Mouse (Mus musculus) kidney, embryonic 15.5 days (tissue): ENCODE measurements around the gene Srrd. TPM values are rescaled to one million over a fixed set of nuclear protein-coding genes. Genes with fewer than 3 reads are reported as not detected.
"Not testable (repeated sequence)": the region's sequence is repeated elsewhere in the genome, so short reads cannot be mapped to it uniquely, and the experiment has no call there.

ENCODE experiments used
- ATAC-seq: fragments of 200-750 bp; cut with Nextera tagmentation; replicated peaks from 2 replicates; pipeline ENCODE4 v1.8.0; 2017; ENCODE audit warnings: moderate TSS enrichment; ENCODE audit not compliant: low FRiP score
- H3K27ac ChIP-seq: fragments of 300-500 bp; sonication (generic); 2 replicates; pipeline ENCODE4 v1.5.1; 2015; ENCODE audit warnings: mild to moderate bottlenecking, inconsistent platforms
- H3K27me3 ChIP-seq: fragments of 300-500 bp; sonication (generic); 2 replicates; pipeline ENCODE4 v1.6.1; 2015; ENCODE audit warnings: inconsistent platforms
- H3K36me3 ChIP-seq: fragments of 300-500 bp; sonication (generic); 2 replicates; pipeline ENCODE4 v1.6.1; 2015; ENCODE audit warnings: inconsistent platforms
- H3K4me1 ChIP-seq: fragments of 300-500 bp; sonication (generic); 2 replicates; pipeline ENCODE4 v1.6.1; 2015; ENCODE audit warnings: inconsistent platforms
- H3K4me2 ChIP-seq: fragments of 300-500 bp; sonication (generic); 2 replicates; pipeline ENCODE4 v1.6.1; 2015; ENCODE audit warnings: moderate library complexity, mild to moderate bottlenecking, inconsistent platforms
- H3K4me3 ChIP-seq: fragments of 300-500 bp; sonication (generic); replicated peaks from 2 replicates; pipeline ENCODE4 v1.5.1; 2015; ENCODE audit warnings: mild to moderate bottlenecking, inconsistent platforms
- H3K9ac ChIP-seq: fragments of 300-500 bp; sonication (generic); 2 replicates; pipeline ENCODE4 v1.6.1; 2015; ENCODE audit warnings: mild to moderate bottlenecking, inconsistent platforms
- H3K9me3 ChIP-seq: fragments of 300-500 bp; sonication (generic); replicated peaks from 2 replicates; pipeline ENCODE4 v1.6.1; 2016; ENCODE audit warnings: inconsistent platforms
- WGBS: fragments of 180-500 bp; shearing (Covaris S2); methylation state at CpG from one replicate; pipeline ENCODE4 v1.1.7; 2015; ENCODE audit warnings: mixed read lengths; 5-methylcytosine and 5-hydroxymethylcytosine counted together
- polyA plus RNA-seq: library from polyadenylated mRNA; unstranded; fragments of >200 nt; fragmentation: Nextera tagmentation; extraction: Ambion mirVana; gene quantifications from 2 replicates; pipeline ENCODE4 v1.2.1, GENCODE M21; 2015

Gene Srrd
- polyA plus RNA-seq, 1 experiment from 2014 or later, result 44.8 TPM

GRCm38 (mm10) chr5:112325546-112326445 is 17.0 kb downstream of the Srrd start, which contains the start of gene Tfip11:
TSS of gene Tfip11 (plus strand) at chr5:112326358.
- H3K36me3 ChIP-seq, result peaks cover 33% of the 10 kb centered on the region
- H3K4me2 ChIP-seq, result peak within 1 kb of the TSS; percentile 79
- peaks cover 31% of the 10 kb centered on the region for H3K4me1 ChIP-seq
- peak within 1 kb of the TSS; percentile 86 for H3K9ac ChIP-seq
- H3K4me3 ChIP-seq, result peak within 1 kb of the TSS; percentile 99
- no peaks in the 10 kb centered on the region for H3K27me3 ChIP-seq
- H3K9me3 ChIP-seq, result no peaks in the 10 kb centered on the region
- ATAC-seq, result peak; percentile 81
- 7% methylated on average over 48 of the region's 48 CpGs for WGBS
- peak within 1 kb of the TSS; percentile 95 for H3K27ac ChIP-seq

- H3K4me1 ChIP-seq, result peaks cover 31% of the 10 kb centered on the region
- no peaks in the 10 kb centered on the region for H3K9me3 ChIP-seq
- H3K9ac ChIP-seq, result 0 out of 2 replicates have a peak overlapping the region, but pooled peaks have one; percentile 28
- peaks cover 24% of the 10 kb centered on the region for H3K36me3 ChIP-seq
- H3K27me3 ChIP-seq, result no peaks in the 10 kb centered on the region
- peak; percentile 80 for ATAC-seq
- H3K4me3 ChIP-seq, result peak overlapping the region; percentile 99
- peak overlapping the region; percentile 79 for H3K4me2 ChIP-seq
- 14% methylated on average over 24 of the region's 24 CpGs for WGBS
- peak overlapping the region; percentile 95 for H3K27ac ChIP-seq
Measured at GRCm38 (mm10) chr5:112324637-112325545, 17.9 kb downstream of the Srrd start.

DNA sequence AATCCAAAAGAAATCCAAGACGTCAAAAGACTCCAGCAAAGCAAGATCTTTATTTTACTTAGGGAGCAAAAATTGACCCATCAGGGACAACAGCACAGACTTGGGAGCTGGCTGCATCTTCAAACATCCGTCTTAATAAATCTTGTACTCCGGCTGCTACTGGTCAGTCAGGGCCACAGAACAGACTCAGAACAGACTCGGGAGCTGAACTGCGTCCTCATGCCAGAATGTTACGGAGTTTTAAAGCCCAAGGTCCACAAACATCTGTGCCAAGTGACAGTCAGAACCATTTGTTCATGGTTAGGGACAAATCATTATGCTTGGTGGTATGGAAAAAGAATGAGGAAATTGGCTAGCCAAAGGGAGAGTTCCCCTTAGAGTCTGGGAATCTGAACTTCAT is 19.6 kb downstream of the Srrd start:
- no peak overlapping the region for H3K4me3 ChIP-seq
- peaks cover 31% of the 10 kb centered on the region for H3K4me1 ChIP-seq
- no peaks in the 10 kb centered on the region for H3K27me3 ChIP-seq
- WGBS, result 87% methylated on average over 6 of the region's 6 CpGs
- ATAC-seq, result no peak
- no peaks in the 10 kb centered on the region for H3K9me3 ChIP-seq
- no peak overlapping the region for H3K27ac ChIP-seq
- H3K9ac ChIP-seq, result no peak overlapping the region
- peaks cover 8% of the 10 kb centered on the region for H3K36me3 ChIP-seq
- no peak overlapping the region for H3K4me2 ChIP-seq

GRCm38 (mm10) chr5:112321376-112321775 is 21.5 kb downstream of the Srrd start:
- H3K9ac ChIP-seq, result no peak overlapping the region
- no peaks in the 10 kb centered on the region for H3K27me3 ChIP-seq
- WGBS, result 80% methylated on average over 4 of the region's 4 CpGs
- no peak for ATAC-seq
- H3K4me3 ChIP-seq, result no peak overlapping the region
- H3K4me1 ChIP-seq, result peaks cover 26% of the 10 kb centered on the region
- no peaks in the 10 kb centered on the region for H3K9me3 ChIP-seq
- H3K27ac ChIP-seq, result no peak overlapping the region
- no peak overlapping the region for H3K4me2 ChIP-seq
- peaks cover 2% of the 10 kb centered on the region; the same call in 1 of the 2 replicates for H3K36me3 ChIP-seq

- no peak overlapping the region for H3K9ac ChIP-seq
- no peak for ATAC-seq
- H3K27ac ChIP-seq, result no peak overlapping the region
Measured at GRCm38 (mm10) chr5:112320936-112321335, 21.9 kb downstream of the Srrd start.

DNA sequence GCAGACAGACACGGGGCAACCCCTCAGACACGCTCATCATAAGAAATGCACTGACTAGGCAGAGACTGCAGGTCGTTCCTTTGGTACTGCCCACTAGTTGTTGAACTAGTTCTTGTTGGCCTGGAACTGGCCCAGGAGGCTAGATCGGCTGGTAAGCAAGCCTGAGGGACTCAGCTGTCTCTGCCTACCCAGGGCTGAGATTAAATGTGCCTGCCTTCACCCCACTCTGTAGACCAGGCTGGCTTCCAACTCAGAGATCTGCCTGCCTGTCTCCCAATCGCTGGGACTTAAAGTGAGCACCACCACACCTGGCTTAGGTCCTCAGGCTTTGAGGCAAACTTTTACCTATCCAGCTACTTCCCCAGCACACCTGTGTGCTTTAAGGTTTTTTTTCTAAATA is 22.5 kb downstream of the Srrd start:
- no peak for ATAC-seq
- H3K9me3 ChIP-seq, result no peaks in the 10 kb centered on the region
- H3K27me3 ChIP-seq, result no peaks in the 10 kb centered on the region
- H3K4me1 ChIP-seq, result peaks cover 25% of the 10 kb centered on the region
- H3K27ac ChIP-seq, result no peak overlapping the region
- no peak overlapping the region for H3K9ac ChIP-seq
- WGBS, result 78% methylated on average over 5 of the region's 5 CpGs
- H3K36me3 ChIP-seq, result peaks cover 10% of the 10 kb centered on the region
- H3K4me2 ChIP-seq, result no peak overlapping the region
- no peak overlapping the region for H3K4me3 ChIP-seq

More at GRCm38 (mm10) chr5:112320936-112321335, 21.9 kb downstream of the Srrd start:
- Histone ChIP-seq H3K4me1 (peaks cover 29% of the 10 kb centered on the region), H3K36me3 (peaks cover 6% of the 10 kb centered on the region; the same call in 1 of the 2 replicates), H3K9me3 (no peaks in the 10 kb centered on the region), H3K4me3 (no peak overlapping the region), H3K4me2 (no peak overlapping the region), H3K27me3 (no peaks in the 10 kb centered on the region)
- 75% methylated on average over 6 of the region's 6 CpGs for WGBS

GRCm38 (mm10) chr5:112319343-112319742 is 23.5 kb downstream of the Srrd start:
- H3K4me3 ChIP-seq, H3K27me3 ChIP-seq, ATAC-seq, H3K9ac ChIP-seq, H3K9me3 ChIP-seq, H3K27ac ChIP-seq, H3K4me2 ChIP-seq: not testable (repeated sequence)
- 67% methylated on average over 2 of the region's 2 CpGs for WGBS
- peaks cover 15% of the 10 kb centered on the region for H3K4me1 ChIP-seq
- peaks cover 19% of the 10 kb centered on the region for H3K36me3 ChIP-seq

DNA sequence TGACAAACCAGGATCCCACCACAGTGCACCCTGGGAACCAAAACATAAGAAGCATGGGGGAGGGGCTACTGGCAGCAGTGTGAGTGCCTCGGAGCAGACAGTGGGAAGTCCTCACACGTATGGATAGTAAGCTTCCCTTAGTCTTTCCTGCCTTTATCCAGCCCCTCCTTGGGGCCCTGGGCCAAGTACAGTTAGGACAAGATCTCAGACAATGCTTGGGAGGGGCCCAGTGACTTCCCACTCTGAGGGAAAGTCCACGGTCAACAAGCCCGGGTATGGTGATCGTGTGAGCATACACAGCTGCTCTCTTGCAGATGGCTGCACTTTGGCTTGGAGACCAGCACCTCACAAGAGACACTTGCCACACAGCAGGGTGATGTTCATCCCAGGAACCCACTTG is 25.5 kb downstream of the Srrd start:
- peaks cover 13% of the 10 kb centered on the region for H3K4me1 ChIP-seq
- no peak overlapping the region for H3K27ac ChIP-seq
- H3K27me3 ChIP-seq, result no peaks in the 10 kb centered on the region
- no peak overlapping the region for H3K9ac ChIP-seq
- H3K4me2 ChIP-seq, result no peak overlapping the region
- no peaks in the 10 kb centered on the region for H3K9me3 ChIP-seq
- no peak overlapping the region for H3K4me3 ChIP-seq
- ATAC-seq, result no peak
- WGBS, result 50% methylated on average over 5 of the region's 5 CpGs
- peaks cover 39% of the 10 kb centered on the region for H3K36me3 ChIP-seq

DNA sequence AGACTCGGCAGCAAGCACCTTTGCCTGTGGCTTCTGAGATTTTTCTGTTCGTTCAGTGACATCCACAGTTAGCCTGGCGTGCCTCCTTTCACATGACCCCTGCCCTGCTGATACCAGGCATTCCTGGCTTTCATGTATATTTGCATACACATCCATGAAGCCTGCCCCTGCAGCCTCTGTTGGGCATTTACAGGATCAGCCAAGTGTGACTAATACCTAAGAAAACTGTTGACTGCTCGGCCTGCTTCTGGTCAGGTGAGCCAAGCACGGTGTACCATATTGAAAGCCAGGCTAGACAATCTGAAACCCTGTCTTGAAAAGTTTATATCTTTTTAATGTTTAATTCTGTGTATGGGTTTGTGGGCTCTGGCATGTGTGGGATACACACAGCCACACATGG is 26.4 kb downstream of the Srrd start:
- no peaks in the 10 kb centered on the region for H3K9me3 ChIP-seq
- peak overlapping the region; percentile 46; the same call in 1 of the 2 replicates for H3K27ac ChIP-seq
- H3K9ac ChIP-seq, result no peak overlapping the region
- H3K4me2 ChIP-seq, result no peak overlapping the region
- no peaks in the 10 kb centered on the region for H3K27me3 ChIP-seq
- WGBS, result 72% methylated on average over 5 of the region's 5 CpGs
- H3K36me3 ChIP-seq, result peaks cover 46% of the 10 kb centered on the region
- no peak overlapping the region for H3K4me3 ChIP-seq
- no peak for ATAC-seq
- peaks cover 13% of the 10 kb centered on the region for H3K4me1 ChIP-seq

DNA sequence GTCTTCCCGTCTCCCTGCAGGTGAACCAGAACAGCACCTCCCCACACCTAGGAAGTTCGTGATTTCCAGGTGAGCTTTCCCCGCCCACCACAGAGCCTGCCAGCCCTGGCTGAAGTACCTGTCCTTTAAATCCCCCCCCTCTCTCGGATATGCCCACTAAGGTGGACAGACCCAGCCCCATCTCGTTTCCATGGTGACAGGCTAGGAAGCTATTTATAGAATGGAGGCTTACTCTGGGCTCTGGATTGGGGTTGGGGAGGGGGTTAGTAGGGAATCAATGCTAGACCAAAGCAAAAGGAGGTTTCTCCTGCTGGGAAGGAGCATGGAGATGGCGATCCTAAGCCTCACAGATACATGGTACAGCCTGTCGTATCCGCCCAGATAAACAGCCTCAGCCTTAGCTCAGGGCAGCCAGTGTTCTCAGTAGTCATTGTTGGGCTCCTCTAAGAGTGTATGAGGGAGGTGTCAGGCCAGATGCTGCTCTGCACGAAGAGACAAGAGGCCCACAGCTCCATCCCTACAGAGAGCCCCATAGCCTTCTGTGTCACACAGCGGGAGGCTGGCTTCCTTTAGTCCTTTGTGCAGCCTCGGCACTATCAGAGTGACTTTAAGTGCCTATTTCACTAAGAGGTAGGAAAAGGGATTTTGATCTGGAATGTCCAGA is 29.5 kb downstream of the Srrd start:
- Histone ChIP-seq H3K4me2 (no peak overlapping the region), H3K36me3 (peaks cover 76% of the 10 kb centered on the region)

GRCm38 (mm10) chr5:112305842-112306241 is 37.0 kb downstream of the Srrd start:
- no peak for ATAC-seq
- no peak overlapping the region for H3K4me2 ChIP-seq
- H3K27me3 ChIP-seq, result no peaks in the 10 kb centered on the region
- no peak overlapping the region for H3K27ac ChIP-seq
- H3K4me1 ChIP-seq, result no peaks in the 10 kb centered on the region
- H3K9me3 ChIP-seq, result no peaks in the 10 kb centered on the region
- H3K9ac ChIP-seq, result no peak overlapping the region
- no peak overlapping the region for H3K4me3 ChIP-seq
- 70% methylated on average over 5 of the region's 5 CpGs for WGBS
- H3K36me3 ChIP-seq, result peaks cover 63% of the 10 kb centered on the region

More for the DNA sequence above, 29.5 kb downstream of the Srrd start:
- Histone ChIP-seq H3K4me3 (no peak overlapping the region), H3K27ac (no peak overlapping the region), H3K9ac (no peak overlapping the region), H3K9me3 (no peaks in the 10 kb centered on the region), H3K4me1 (peaks cover 13% of the 10 kb centered on the region), H3K27me3 (no peaks in the 10 kb centered on the region)
- WGBS, result 86% methylated on average over 11 of the region's 11 CpGs
- no peak for ATAC-seq
